Mouse (Mus musculus) heart, embryonic 15.5 days (tissue): Measurements from ENCODE around the gene Nab2. TPM values are rescaled to one million over a fixed set of nuclear protein-coding genes. Genes with fewer than 3 reads are reported as not detected.
"Not testable (repeated sequence)": the region's sequence is repeated elsewhere in the genome, so short reads cannot be mapped to it uniquely, and the experiment has no call there.

Experiments used
- ATAC-seq: fragments of 200-750 bp; cut with Nextera tagmentation; replicated peaks from 2 replicates; pipeline ENCODE4 v1.8.0; 2017; ENCODE audit warnings: low read depth, moderate TSS enrichment; ENCODE audit not compliant: insufficient number of reproducible peaks, insufficient read depth, low FRiP score
- H3K27ac ChIP-seq: fragments of 300-500 bp; sonication (generic); 2 replicates; pipeline ENCODE4 v1.5.1; 2015; ENCODE audit warnings: mild to moderate bottlenecking, inconsistent platforms
- H3K27me3 ChIP-seq: fragments of 300-500 bp; sonication (generic); 2 replicates; pipeline ENCODE4 v1.6.1; 2015; ENCODE audit warnings: inconsistent platforms
- H3K36me3 ChIP-seq: fragments of 300-500 bp; sonication (generic); 2 replicates; pipeline ENCODE4 v1.6.1; 2015; ENCODE audit warnings: mild to moderate bottlenecking, inconsistent platforms
- H3K4me1 ChIP-seq: fragments of 300-500 bp; sonication (generic); replicated peaks from 2 replicates; pipeline ENCODE4 v1.6.1; 2015; ENCODE audit warnings: inconsistent platforms
- H3K4me2 ChIP-seq: fragments of 300-500 bp; sonication (generic); 2 replicates; pipeline ENCODE4 v1.6.1; 2015; ENCODE audit warnings: inconsistent platforms, mild to moderate bottlenecking, moderate library complexity
- H3K4me3 ChIP-seq: fragments of 300-500 bp; sonication (generic); 2 replicates; pipeline ENCODE4 v1.5.1; 2015; ENCODE audit warnings: mild to moderate bottlenecking, inconsistent platforms
- H3K9ac ChIP-seq: fragments of 300-500 bp; sonication (generic); 2 replicates; pipeline ENCODE4 v1.6.1; 2015; ENCODE audit warnings: mild to moderate bottlenecking, inconsistent platforms
- H3K9me3 ChIP-seq: fragments of 300-500 bp; sonication (generic); replicated peaks from 2 replicates; pipeline ENCODE4 v1.6.1; 2016; ENCODE audit warnings: inconsistent platforms
- whole genome bisulfite sequencing: fragments of 180-500 bp; shearing (Covaris S2); methylation state at CpG from one replicate; pipeline ENCODE4 v1.1.7; 2015; ENCODE audit warnings: mixed read lengths; 5-methylcytosine and 5-hydroxymethylcytosine counted together
- polyA plus RNA-seq: library from polyadenylated mRNA; unstranded; fragments of >200 nt; fragmentation: Nextera tagmentation; extraction: Ambion mirVana; gene quantifications from 2 replicates; pipeline ENCODE4 v1.2.1, GENCODE M21; 2015

Nab2 gene
- polyA plus RNA-seq, 1 experiment from 2014 or later = 10.9 TPM

DNA sequence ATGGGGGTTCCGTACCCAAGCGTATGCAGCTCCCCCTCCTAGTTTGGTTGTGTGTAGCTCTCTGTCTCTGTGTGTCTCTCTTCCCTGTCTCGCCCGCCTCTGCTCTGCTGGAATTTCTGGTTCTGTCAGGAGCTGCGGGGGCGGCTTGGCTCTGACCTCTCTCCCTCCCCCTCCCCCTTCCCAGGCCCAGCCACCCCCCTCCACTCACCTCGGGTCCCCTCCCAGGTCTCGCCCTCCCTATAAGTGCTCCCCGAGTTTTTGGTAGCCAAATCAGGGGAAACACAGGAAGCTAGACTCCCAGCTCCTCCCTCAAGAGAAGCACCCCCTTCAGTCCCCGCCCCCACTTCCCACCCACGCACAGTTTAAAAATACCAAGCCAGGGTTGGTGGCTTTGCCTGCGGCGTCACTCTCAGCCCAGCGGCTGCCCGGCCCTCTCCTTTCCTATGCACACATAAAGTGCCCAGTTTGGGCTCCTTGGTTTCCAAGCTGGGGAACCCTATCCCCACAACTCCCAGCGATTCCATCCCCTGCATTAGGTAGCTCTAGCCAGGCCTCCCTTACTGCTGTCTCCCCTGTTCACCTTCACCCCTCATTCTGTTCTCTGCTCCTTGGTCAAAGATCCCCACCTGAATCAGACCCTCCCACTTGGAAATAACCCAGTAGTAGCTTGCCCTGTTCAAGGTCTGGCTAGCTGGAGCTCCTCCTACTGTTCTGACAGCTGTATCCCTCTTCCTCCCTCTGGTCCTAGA lies 6.3 kb downstream of the Nab2 start:
- Histone ChIP-seq H3K36me3 (peaks cover 24% of the 10 kb centered on the region), H3K27ac (peak overlapping the region; percentile 85), H3K27me3 (no peaks in the 10 kb centered on the region), H3K9me3 (no peaks in the 10 kb centered on the region), H3K4me2 (peak overlapping the region; percentile 70), H3K9ac (peak overlapping the region; percentile 47), H3K4me3 (peak overlapping the region; percentile 43), H3K4me1 (peaks cover 58% of the 10 kb centered on the region)
- 3% methylated on average over 16 of the region's 16 CpGs for WGBS
- peak; percentile 33; the same call in 1 of the 2 replicates for ATAC-seq

DNA sequence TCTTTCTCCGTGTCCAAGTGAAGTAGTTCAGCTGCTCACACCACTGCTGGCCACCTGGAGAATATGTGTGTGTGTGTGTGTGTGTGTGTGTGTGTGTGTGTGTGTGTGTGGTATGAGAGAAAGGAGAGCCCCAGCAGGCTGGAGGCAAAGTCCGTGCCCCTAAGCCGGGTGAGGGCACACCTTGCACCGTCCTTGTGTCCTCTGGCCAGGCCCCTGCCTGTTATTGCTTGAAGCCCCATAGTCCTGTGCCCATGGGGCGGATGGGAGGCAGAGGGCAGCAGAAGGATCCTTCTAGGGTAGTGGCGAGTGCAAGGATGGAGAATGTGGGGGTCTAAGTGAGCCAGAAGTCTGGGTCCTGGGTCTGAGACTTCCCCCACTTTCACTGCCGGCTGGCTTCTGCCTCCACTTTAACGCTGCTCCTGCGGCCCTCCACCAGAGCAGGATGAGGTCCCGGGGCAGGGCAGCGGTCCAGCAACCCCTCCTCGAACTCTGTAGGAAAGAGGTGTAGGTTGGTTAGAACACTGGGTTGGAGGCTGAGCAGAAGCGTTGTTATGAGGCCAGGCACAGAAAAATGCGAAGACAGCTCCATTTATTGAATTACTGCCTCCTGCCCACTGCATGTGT lies 7.0 kb downstream of the Nab2 start:
- no peak for ATAC-seq
- Histone ChIP-seq H3K4me1 (peaks cover 55% of the 10 kb centered on the region), H3K36me3 (peaks cover 30% of the 10 kb centered on the region)

DNA sequence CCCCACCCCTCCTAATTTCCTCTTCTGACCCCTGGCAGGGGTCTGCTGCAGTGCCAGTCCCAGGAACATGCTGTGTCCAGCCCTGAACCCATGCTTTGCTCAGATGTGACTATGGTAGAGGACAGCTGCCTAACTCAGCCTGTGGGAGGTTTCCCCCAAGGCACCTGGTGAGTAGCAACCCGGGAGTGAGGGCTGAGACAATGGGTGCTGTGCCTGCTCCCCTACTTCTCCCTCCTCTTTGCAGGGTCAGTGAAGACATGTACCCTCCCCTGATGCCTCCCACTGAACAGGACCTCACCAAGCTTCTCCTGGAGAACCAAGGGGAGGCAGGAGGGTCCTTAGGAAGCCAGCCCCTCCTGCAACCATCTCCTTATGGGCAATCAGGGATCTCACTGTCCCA lies 8.8 kb downstream of the Nab2 start:
- Histone ChIP-seq H3K27ac (no peak overlapping the region), H3K36me3 (peaks cover 46% of the 10 kb centered on the region), H3K9me3 (no peaks in the 10 kb centered on the region), H3K4me2 (no peak overlapping the region), H3K9ac (no peak overlapping the region), H3K27me3 (no peaks in the 10 kb centered on the region), H3K4me1 (peaks cover 42% of the 10 kb centered on the region), H3K4me3 (no peak overlapping the region)
- 68% methylated on average over 1 of the region's 1 CpGs for WGBS
- no peak for ATAC-seq

More for the DNA sequence above, 7.0 kb downstream of the Nab2 start:
- H3K4me2 ChIP-seq = peak overlapping the region; percentile 70
- H3K9ac ChIP-seq = peak overlapping the region; percentile 47
- WGBS = 26% methylated on average over 14 of the region's 14 CpGs
- H3K27me3 ChIP-seq = no peaks in the 10 kb centered on the region
- peak overlapping the region; percentile 85 for H3K27ac ChIP-seq
- H3K9me3 ChIP-seq = no peaks in the 10 kb centered on the region
- H3K4me3 ChIP-seq = peak overlapping the region; percentile 43

DNA sequence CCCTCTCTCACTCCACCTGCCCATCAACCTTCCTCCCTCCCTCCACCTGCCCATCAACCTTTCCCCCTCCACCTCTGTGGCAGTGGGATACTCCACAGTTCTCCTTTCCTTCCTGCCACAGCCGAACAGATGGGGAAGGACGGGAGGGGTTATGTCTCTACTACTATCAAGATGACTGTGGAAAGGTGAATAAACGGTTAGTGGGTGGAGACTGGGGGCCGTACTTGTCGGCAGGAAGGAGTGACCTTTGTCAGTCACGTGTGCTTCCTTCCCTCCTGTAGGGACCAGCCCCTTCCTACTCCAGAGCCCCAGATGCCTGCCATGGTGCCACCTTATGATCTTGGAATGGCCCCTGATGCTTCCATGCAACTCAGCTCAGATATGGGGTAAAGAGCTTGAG lies 10.3 kb downstream of the Nab2 start:
- H3K27ac ChIP-seq = no peak overlapping the region
- no peaks in the 10 kb centered on the region for H3K9me3 ChIP-seq
- no peak for ATAC-seq
- 22% methylated on average over 6 of the region's 6 CpGs for WGBS
- peaks cover 53% of the 10 kb centered on the region for H3K36me3 ChIP-seq
- H3K27me3 ChIP-seq = no peaks in the 10 kb centered on the region
- no peak overlapping the region for H3K9ac ChIP-seq
- H3K4me2 ChIP-seq = no peak overlapping the region
- no peak overlapping the region for H3K4me3 ChIP-seq
- peaks cover 27% of the 10 kb centered on the region for H3K4me1 ChIP-seq

DNA sequence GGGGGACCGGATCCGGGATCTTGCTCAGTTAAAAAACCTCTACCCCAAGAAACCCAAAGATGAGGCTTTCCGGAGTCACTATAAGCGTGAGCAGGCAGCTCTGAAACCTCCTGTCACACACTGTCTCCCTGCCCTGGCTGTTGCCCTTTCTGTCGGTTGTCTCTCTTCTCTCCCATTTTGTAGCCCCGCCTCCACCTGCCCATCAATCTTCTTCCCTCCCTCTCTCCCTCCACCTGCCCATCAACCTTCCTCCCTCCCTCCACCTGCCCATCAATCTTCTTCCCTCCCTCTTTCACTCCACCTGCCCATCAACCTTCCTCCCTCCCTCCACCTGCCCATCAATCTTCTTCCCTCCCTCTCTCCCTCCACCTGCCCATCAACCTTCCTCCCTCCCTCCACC lies 10.8 kb downstream of the Nab2 start:
- not testable (repeated sequence) for H3K27ac ChIP-seq, H3K4me2 ChIP-seq, H3K4me3 ChIP-seq, H3K9me3 ChIP-seq, H3K9ac ChIP-seq, ATAC-seq, H3K27me3 ChIP-seq
- Histone ChIP-seq H3K36me3 (peaks cover 58% of the 10 kb centered on the region), H3K4me1 (peaks cover 22% of the 10 kb centered on the region)
- WGBS = 70% methylated on average over 6 of the region's 6 CpGs

DNA sequence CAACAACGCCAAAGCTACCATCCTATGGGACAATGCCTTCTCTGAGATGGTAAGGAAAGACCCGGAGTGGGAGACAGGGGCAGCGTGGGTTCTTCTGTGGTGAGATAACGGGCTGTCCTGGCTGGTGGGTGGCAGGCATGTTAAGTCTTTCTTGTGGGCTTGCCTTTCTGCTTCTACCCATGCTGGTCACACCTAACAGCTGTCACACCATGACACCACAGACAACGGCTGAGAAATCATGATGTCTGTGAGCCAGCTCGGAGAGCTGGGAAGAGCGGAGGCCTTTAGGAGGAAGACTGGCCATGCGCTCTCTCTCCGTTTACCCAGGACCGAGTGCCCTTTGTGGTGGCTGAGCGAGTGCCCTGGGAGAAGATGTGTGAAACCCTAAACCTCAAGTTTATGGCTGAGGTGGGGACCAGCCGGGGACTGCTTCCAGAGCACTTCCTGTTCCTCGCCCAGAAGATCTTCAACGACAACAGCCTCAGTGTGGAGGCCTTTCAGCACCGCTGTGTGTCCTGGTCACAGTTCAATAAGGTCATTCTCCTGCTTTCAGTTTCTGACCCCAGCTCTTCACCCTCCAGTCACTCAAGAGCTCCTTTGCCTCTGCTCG lies 13.3 kb downstream of the Nab2 start:
- peaks cover 76% of the 10 kb centered on the region for H3K36me3 ChIP-seq
- 74% methylated on average over 16 of the region's 16 CpGs for WGBS
- H3K4me3 ChIP-seq = no peak overlapping the region
- no peaks in the 10 kb centered on the region for H3K4me1 ChIP-seq
- H3K27me3 ChIP-seq = no peaks in the 10 kb centered on the region
- no peak for ATAC-seq
- H3K4me2 ChIP-seq = no peak overlapping the region
- H3K9ac ChIP-seq = no peak overlapping the region
- no peak overlapping the region for H3K27ac ChIP-seq
- H3K9me3 ChIP-seq = no peaks in the 10 kb centered on the region

DNA sequence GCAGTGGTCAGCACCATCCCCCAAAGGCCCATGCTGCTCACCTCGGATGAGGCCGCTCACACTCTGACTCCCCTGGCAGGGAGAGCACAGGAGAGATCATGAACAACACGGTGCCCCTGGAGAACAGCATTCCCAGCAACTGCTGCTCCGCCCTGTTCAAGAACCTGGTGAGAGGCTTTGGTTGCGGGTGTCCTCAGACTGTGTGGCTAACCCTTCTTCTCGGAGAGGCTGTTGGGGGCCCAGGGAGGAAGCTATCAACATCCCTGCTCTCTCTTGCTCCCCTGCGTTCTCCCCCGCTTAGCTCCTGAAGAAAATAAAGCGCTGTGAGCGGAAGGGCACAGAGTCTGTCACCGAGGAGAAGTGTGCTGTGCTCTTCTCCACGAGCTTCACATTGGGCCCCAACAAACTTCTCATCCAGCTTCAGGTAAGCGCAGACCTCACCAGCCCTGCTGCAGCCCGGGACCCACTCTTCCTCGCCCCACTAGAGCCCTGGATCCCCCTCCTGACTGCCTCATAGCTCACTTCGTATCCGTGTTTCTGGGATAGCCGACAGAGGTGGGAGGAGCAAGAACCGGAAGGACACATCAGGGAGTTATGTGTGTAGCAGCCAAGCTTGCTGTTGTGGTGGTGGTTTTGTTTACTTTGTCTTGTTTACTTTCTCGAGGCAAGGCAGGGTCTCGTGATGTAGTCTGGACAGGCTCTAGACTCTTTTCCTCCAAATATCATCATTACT lies 15.3 kb downstream of the Nab2 start:
- WGBS = 51% methylated on average over 21 of the region's 21 CpGs
- Histone ChIP-seq H3K36me3 (peaks cover 80% of the 10 kb centered on the region), H3K4me3 (no peak overlapping the region), H3K9ac (no peak overlapping the region), H3K4me2 (no peak overlapping the region), H3K27me3 (no peaks in the 10 kb centered on the region), H3K9me3 (no peaks in the 10 kb centered on the region), H3K4me1 (no peaks in the 10 kb centered on the region), H3K27ac (no peak overlapping the region)
- ATAC-seq = no peak

DNA sequence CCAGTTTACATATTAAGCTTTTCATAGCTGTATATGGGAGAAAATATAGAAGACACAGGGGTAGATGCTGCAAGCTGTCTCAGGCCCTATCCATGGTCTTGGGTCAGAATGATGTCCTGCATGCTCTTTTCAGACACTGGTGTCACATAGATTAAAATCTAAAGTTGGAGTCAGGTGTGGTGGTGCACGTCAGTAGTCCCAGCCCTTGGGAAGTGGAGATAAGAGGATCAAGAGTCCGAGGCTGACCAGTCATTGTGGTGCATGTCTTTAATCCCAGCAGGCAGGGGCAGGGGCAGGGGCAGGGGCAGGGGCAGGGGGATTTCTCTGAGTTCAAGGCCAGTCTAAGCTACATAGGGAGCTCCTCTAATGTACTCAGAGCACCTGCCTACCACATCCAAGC lies 22.6 kb downstream of the Nab2 start:
- no peak overlapping the region for H3K4me2 ChIP-seq
- H3K9ac ChIP-seq = no peak overlapping the region
- WGBS = 62% methylated on average over 2 of the region's 2 CpGs
- H3K4me3 ChIP-seq = no peak overlapping the region
- no peak for ATAC-seq
- H3K36me3 ChIP-seq = peaks cover 28% of the 10 kb centered on the region; the same call in 1 of the 2 replicates
- H3K27me3 ChIP-seq = no peaks in the 10 kb centered on the region
- H3K4me1 ChIP-seq = peaks cover 20% of the 10 kb centered on the region
- no peaks in the 10 kb centered on the region for H3K9me3 ChIP-seq
- no peak overlapping the region for H3K27ac ChIP-seq

DNA sequence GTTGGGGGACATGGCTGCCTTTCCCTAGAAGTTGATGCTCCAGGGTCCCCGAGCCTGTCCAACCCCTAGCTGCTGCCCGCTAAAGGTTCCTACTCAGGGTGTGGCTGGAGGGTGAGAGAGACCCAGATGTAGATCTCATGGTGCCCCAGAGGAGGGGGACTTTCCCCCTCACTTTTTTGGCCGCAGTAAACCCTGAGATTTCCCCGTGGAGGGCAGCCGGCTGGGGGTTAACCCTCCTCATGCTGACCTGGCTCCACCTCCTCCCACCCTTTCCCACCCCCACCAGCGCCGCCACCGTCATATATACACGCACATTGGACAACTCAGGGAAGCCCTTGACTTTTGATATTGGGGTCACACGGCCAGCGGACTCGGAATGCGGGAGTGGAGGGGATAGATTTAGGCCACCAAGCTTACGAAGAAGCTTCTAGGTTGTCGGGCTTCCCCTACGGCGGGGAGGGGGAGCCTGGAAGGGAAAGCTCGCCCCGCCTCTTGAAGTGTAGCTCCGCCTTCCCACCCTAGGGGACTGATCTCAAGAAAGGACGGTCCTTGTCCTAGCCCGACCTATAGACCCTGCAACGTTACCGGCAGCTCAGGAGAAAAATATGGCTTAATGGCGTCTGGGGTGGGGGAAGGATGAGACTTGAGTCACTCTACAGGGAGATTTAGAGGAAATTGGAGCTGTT lies 24.7 kb downstream of the Nab2 start:
- H3K9ac ChIP-seq = peak overlapping the region; percentile 77
- peak overlapping the region; percentile 72 for H3K4me3 ChIP-seq
- H3K27ac ChIP-seq = peak overlapping the region; percentile 96
- WGBS = under 1% methylated on average over 25 of the region's 25 CpGs
- H3K4me1 ChIP-seq = peaks cover 20% of the 10 kb centered on the region
- H3K36me3 ChIP-seq = peaks cover 14% of the 10 kb centered on the region; the same call in 1 of the 2 replicates
- peak; percentile 59 for ATAC-seq
- H3K27me3 ChIP-seq = no peaks in the 10 kb centered on the region
- H3K4me2 ChIP-seq = peak overlapping the region; percentile 89
- H3K9me3 ChIP-seq = no peaks in the 10 kb centered on the region

DNA sequence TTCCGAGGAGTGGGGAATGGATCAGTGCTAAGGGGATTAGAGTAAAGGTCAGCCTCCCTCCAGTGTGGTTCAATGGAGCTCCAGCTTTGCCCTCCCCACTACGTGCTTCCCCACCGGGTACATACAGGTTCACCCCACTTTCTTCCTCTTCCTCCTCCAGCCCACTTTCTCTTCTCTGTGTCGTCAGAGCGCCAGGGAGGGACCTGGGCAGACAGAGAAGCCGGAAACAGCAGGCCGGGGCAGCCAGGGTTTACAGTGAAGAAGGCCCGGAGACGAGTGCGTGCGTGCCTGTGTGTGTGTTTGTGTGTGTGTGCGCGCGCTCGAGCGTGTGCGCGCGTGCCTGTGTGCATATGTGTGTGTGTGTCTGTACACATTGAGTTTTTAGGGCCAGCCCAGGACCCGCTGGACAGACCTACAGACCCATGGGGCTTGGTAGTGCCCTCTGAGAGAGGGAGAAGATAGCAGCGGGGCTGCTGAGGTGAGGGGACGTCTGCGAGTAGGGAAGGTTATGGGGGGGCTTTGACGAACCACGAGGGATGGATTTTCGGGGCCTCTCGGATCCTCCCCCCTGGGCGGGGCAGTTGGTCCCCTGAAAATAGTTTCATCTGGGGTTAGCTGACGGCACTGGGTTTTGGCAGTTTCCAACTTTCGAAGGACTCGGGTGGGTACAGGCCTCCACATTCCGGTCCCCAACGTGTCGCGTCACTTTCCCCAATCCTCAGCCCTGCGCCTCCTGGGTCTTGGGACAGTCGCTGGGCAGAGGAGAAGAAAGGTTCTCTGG lies 25.4 kb downstream of the Nab2 start, which contains the start of gene Stat6:
Gene Stat6, plus strand, starts transcription at position 215 of the 781 bp plus-strand sequence.
- peaks cover 6% of the 10 kb centered on the region; the same call in 1 of the 2 replicates for H3K36me3 ChIP-seq
- ATAC-seq = peak; percentile 56
- H3K4me1 ChIP-seq = peaks cover 20% of the 10 kb centered on the region
- WGBS = 2% methylated on average over 37 of the region's 37 CpGs
- H3K27ac ChIP-seq = peak within 1 kb of the TSS; percentile 96
- H3K27me3 ChIP-seq = no peaks in the 10 kb centered on the region
- no peaks in the 10 kb centered on the region for H3K9me3 ChIP-seq
- H3K4me3 ChIP-seq = peak within 1 kb of the TSS; percentile 72
- peak within 1 kb of the TSS; percentile 89 for H3K4me2 ChIP-seq
- H3K9ac ChIP-seq = peak within 1 kb of the TSS; percentile 77
